Mouse (Mus musculus) brown adipose tissue, adult 24 weeks (tissue): ENCODE measurements around the gene Clec11a. TPM values are rescaled to one million over a fixed set of nuclear protein-coding genes. Genes with fewer than 3 reads are reported as not detected.
A peak's percentile ranks its signal among the peaks of the same experiment; 100 is the strongest.
"Not testable (repeated sequence)": the region's sequence is repeated elsewhere in the genome, so short reads cannot be mapped to it uniquely, and the experiment has no call there.

Experiments
- H3K27ac ChIP-seq: fragments of 200-500 bp; replicated peaks from 2 replicates; pipeline ENCODE4 v1.5.1; 2012; ENCODE audit warnings: low read depth, mild to moderate bottlenecking, low read length
- H3K4me1 ChIP-seq: fragments of 200-500 bp; 2 replicates; pipeline ENCODE4 v1.6.1; 2012; ENCODE audit warnings: low read length, mixed read lengths; ENCODE audit not compliant: control insufficient read depth, insufficient read depth, insufficient read length
- H3K4me3 ChIP-seq: fragments of 200-500 bp; 2 replicates; pipeline ENCODE4 v1.5.1; 2012; ENCODE audit warnings: low read depth, mild to moderate bottlenecking, low read length, moderate library complexity; ENCODE audit not compliant: insufficient read depth
- polyA plus RNA-seq: library from polyadenylated mRNA; stranded (reverse); fragments of >200 nt; gene quantifications from 2 replicates; pipeline ENCODE4 v1.2.4, GENCODE M21; 2012; ENCODE audit not compliant: missing spikeins, insufficient read depth, insufficient read length

The Clec11a gene
- polyA plus RNA-seq, 1 experiment, result 1.8 TPM

- Histone ChIP-seq H3K27ac (no peak overlapping the region), H3K4me1 (no peaks in the 10 kb centered on the region; the same call in 1 of the 2 replicates)
Measured at GRCm38 (mm10) chr7:44307261-44308020, 739 bp upstream of the Clec11a start.

DNA sequence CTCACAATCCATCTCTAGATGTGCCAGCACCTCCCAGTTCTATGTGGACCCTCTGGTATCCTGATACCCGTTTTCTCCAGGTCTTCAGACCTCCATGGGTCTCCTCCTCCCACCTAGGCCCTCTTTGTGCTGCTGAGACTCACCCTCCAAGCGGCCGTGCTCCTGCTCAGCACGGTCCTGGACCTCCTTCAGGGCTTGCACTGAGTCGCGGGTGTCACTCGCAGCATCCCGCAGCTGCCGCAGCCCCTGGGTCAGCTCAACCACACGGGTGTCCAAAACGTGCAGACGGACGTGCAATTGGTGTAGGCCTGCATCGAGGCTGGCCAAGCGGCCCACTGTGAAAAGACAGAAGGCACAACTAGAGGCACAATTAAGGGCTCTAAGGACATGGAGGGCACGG, 1.0 kb downstream of the Clec11a start:
- Histone ChIP-seq H3K4me3 (0 out of 2 replicates have a peak overlapping the region, but pooled peaks have one; percentile 78), H3K4me1 (no peaks in the 10 kb centered on the region; the same call in 1 of the 2 replicates), H3K27ac (no peak overlapping the region)

More at GRCm38 (mm10) chr7:44307261-44308020, 739 bp upstream of the Clec11a start:
- H3K4me3 ChIP-seq, result no peak overlapping the region

DNA sequence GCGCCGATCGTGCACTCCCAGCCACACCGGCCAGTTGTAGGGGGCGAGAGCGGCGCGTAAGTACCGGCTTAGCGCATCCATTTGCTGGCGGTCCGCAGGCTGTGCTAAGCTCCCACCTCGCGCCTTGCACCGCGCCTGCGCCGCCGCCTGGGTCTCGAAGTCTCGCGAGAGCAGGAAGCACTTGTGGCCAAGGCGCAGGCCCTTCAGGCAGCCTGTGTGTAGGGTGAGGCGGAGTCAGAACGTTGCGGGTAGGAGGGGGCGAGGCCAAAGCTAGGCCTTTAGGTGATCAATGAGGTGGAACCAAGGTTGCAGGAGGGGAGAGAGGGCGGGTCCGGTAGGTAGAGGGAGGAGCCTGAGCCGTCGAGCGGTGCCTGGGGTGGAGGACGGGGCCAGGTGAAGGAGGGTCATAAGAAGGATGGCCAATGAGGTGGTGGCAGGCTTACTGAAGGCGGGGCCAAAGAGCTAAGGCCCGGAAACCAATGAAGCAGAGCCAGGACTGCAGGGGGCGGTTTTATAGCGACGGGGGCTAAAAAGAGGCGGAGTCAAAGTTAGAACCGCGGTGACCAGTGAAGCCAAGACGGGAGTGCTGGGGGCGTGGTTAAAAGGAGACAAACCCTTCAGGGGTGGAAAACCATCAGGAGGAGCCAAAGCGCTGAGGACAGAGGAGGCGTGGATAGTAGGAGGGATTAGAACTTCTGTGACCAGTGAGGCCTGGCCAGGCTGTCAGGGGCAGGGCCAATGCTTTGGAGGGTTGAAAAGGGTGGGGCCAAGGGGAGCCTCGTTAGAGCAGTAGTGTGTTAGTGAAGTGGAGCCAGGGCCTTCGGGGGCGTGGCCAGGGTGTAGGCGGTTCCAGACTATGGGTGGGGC, 1.7 kb downstream of the Clec11a start:
- Histone ChIP-seq H3K4me1 (no peaks in the 10 kb centered on the region), H3K27ac (peak overlapping the region; percentile 77), H3K4me3 (peak overlapping the region; percentile 78)

DNA sequence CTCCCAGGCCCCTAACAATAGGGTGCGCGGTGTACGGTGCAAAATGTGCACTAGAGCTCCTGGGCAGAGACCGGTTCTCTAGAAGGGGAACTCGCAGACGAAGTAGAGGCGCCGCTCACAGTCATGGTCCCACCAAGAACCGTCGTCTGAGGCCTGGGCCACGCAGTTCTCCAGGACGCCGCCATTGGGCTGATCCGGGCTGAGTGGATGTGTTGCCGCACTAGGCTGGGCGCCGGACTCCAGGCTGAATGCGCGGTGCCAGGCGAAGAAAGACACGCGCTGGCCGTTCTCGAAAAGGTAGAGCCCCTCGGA, 2.3 kb downstream of the Clec11a start:
- peak overlapping the region; percentile 78 for H3K4me3 ChIP-seq
- no peaks in the 10 kb centered on the region for H3K4me1 ChIP-seq
- H3K27ac ChIP-seq, result 0 out of 2 replicates have a peak overlapping the region, but pooled peaks have one; percentile 13

DNA sequence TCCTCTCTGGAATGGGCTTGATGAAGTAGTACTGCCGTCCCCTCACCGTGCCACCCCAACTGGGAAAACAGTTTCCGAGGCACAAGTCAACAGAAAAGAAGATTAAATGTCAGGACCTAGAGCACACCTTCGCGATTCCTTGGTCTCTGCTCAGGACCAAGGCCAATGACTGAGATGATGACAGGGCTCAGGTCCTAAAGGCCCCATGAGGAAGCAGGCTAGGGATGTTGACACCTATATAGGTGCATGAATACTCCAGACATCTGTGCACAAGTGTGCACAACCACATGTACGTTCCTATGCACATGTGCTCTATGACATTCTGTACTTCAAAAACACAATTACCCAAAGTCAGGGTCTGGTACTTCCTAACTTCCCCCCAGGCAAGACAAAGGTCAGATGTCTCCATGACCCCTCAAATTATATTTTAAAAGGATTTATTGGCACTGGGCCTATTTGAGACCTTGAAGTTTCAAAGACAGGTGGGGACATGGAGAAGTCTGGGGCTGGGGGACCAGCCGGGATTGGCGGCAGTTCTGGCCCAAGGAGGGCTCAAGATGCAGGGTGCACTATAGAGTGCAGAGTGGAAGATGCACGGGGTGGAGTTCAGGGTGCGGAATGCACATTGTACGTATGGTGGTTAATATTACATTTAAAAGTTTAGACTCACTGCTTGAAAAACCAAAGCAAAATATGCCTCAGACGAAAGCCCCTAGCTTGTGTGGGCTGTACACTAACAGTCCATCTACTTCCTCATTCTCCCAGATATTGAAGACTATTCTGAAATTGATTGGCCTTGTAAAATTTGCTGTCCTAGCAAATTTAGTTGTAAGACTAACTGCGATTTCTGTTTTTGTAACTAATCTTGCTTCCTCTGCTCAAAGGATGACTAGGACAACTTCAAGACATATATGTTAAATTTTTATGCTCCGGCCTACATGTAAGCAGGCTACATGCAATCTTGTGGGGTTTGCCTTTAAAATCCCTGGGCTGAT, 3.1 kb downstream of the Clec11a start:
- Histone ChIP-seq H3K4me3 (peak overlapping the region; percentile 78), H3K4me1 (no peaks in the 10 kb centered on the region), H3K27ac (no peak overlapping the region)

DNA sequence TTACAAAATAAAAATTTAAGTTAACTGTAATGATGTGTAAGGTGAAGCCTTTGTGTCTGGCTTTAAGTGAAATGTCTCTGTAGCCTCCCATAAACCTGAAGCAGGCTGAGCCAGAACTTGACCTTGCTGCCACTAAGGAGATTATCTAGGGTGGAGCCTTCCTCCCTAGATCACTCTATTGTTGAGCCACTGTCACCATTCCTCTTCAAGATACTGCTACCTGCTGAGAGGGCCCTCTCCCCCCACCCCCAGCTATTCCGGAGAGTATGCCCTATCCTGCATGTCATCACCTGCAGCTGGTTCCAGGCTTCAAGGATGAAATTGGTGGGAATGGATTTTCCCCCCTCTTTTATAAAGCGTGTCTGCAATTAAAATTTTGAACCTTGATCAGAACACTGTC, 9.2 kb downstream of the Clec11a start:
- H3K4me3 ChIP-seq, H3K27ac ChIP-seq, H3K4me1 ChIP-seq: not testable (repeated sequence)

GRCm38 (mm10) chr7:44291418-44291817, 15.3 kb downstream of the Clec11a start:
- H3K4me3 ChIP-seq, result no peak overlapping the region
- no peaks in the 10 kb centered on the region for H3K4me1 ChIP-seq
- no peak overlapping the region for H3K27ac ChIP-seq

- Histone ChIP-seq H3K4me1 (no peaks in the 10 kb centered on the region), H3K27ac (no peak overlapping the region), H3K4me3 (no peak overlapping the region)
Measured at GRCm38 (mm10) chr7:44290986-44291385, 15.7 kb downstream of the Clec11a start.

GRCm38 (mm10) chr7:44287760-44288159, 18.9 kb downstream of the Clec11a start:
- H3K27ac ChIP-seq, result no peak overlapping the region
- H3K4me1 ChIP-seq, result no peaks in the 10 kb centered on the region
- no peak overlapping the region for H3K4me3 ChIP-seq

- Histone ChIP-seq H3K27ac (no peak overlapping the region), H3K4me1 (no peaks in the 10 kb centered on the region), H3K4me3 (no peak overlapping the region)
Measured at GRCm38 (mm10) chr7:44281586-44281985, 25.1 kb downstream of the Clec11a start.

- Histone ChIP-seq H3K4me1 (no peaks in the 10 kb centered on the region), H3K27ac (no peak overlapping the region)
Measured at GRCm38 (mm10) chr7:44280959-44281358, 25.7 kb downstream of the Clec11a start.

DNA sequence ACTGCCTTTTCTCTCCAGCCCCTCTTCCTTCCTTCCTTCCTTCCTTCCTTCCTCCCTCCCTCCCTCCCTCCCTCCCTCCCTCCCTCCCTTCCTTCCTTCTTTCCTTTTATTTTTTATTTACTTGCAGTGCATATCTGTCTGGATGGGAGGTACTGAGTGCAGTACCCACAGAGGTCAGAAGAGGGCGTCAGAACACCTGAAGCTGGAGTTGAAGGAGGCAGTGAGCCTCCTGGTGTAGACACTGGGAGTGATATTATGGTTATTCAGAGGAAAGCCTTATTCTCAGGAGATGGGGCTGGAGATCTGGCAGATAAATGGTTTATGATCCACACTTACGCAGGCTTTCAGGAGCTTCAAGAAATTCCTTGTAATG, 29.5 kb downstream of the Clec11a start:
- Histone ChIP-seq H3K27ac (no peak overlapping the region), H3K4me3 (no peak overlapping the region), H3K4me1 (no peaks in the 10 kb centered on the region)

More at GRCm38 (mm10) chr7:44280959-44281358, 25.7 kb downstream of the Clec11a start:
- no peak overlapping the region for H3K4me3 ChIP-seq

- Histone ChIP-seq H3K4me3 (no peak overlapping the region), H3K4me1 (no peaks in the 10 kb centered on the region)
Measured at GRCm38 (mm10) chr7:44276461-44277249, 30.0 kb downstream of the Clec11a start.

DNA sequence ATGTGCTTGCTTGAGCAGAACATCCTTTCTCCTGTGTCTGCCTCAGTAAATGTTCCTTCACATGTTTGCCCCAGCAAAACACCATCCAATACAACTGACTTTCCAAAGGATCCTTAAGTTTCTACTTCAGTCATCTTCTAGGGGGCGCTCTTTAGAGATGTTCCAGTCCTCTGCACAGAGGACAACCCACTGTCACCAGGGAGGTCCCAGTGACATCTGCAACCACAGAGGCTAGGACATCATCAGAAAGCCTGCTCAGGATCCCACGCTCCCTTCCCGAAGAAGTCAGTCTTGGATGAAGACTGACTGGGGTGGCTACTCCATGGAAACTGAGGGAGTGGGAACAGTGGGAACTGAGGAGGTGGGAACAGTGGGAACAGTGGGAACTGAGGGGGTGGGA, 31.2 kb downstream of the Clec11a start:
- Histone ChIP-seq H3K4me1 (no peaks in the 10 kb centered on the region), H3K4me3 (no peak overlapping the region)

More at GRCm38 (mm10) chr7:44276461-44277249, 30.0 kb downstream of the Clec11a start:
- H3K27ac ChIP-seq, result no peak overlapping the region

More for the DNA sequence above, 31.2 kb downstream of the Clec11a start:
- H3K27ac ChIP-seq, result no peak overlapping the region
